Mouse (Mus musculus) heart, embryonic 15.5 days (tissue): Measurements from ENCODE around the gene Igfbp5. TPM values are rescaled to one million over a fixed set of nuclear protein-coding genes. Genes with fewer than 3 reads are reported as not detected.

Source experiments
- ATAC-seq: fragments of 200-750 bp; cut with Nextera tagmentation; replicated peaks from 2 replicates; pipeline ENCODE4 v1.8.0; 2017; ENCODE audit warnings: low read depth, moderate TSS enrichment; ENCODE audit not compliant: insufficient number of reproducible peaks, insufficient read depth, low FRiP score
- H3K27ac ChIP-seq: fragments of 300-500 bp; sonication (generic); 2 replicates; pipeline ENCODE4 v1.5.1; 2015; ENCODE audit warnings: mild to moderate bottlenecking, inconsistent platforms
- H3K27me3 ChIP-seq: fragments of 300-500 bp; sonication (generic); 2 replicates; pipeline ENCODE4 v1.6.1; 2015; ENCODE audit warnings: inconsistent platforms
- H3K36me3 ChIP-seq: fragments of 300-500 bp; sonication (generic); 2 replicates; pipeline ENCODE4 v1.6.1; 2015; ENCODE audit warnings: mild to moderate bottlenecking, inconsistent platforms
- H3K4me1 ChIP-seq: fragments of 300-500 bp; sonication (generic); replicated peaks from 2 replicates; pipeline ENCODE4 v1.6.1; 2015; ENCODE audit warnings: inconsistent platforms
- H3K4me2 ChIP-seq: fragments of 300-500 bp; sonication (generic); 2 replicates; pipeline ENCODE4 v1.6.1; 2015; ENCODE audit warnings: inconsistent platforms, mild to moderate bottlenecking, moderate library complexity
- H3K4me3 ChIP-seq: fragments of 300-500 bp; sonication (generic); 2 replicates; pipeline ENCODE4 v1.5.1; 2015; ENCODE audit warnings: mild to moderate bottlenecking, inconsistent platforms
- H3K9ac ChIP-seq: fragments of 300-500 bp; sonication (generic); 2 replicates; pipeline ENCODE4 v1.6.1; 2015; ENCODE audit warnings: mild to moderate bottlenecking, inconsistent platforms
- H3K9me3 ChIP-seq: fragments of 300-500 bp; sonication (generic); replicated peaks from 2 replicates; pipeline ENCODE4 v1.6.1; 2016; ENCODE audit warnings: inconsistent platforms
- WGBS: fragments of 180-500 bp; shearing (Covaris S2); methylation state at CpG from one replicate; pipeline ENCODE4 v1.1.7; 2015; ENCODE audit warnings: mixed read lengths; 5-methylcytosine and 5-hydroxymethylcytosine counted together
- polyA plus RNA-seq: library from polyadenylated mRNA; unstranded; fragments of >200 nt; fragmentation: Nextera tagmentation; extraction: Ambion mirVana; gene quantifications from 2 replicates; pipeline ENCODE4 v1.2.1, GENCODE M21; 2015

Igfbp5 gene
- polyA plus RNA-seq, 1 experiment from 2014 or later: 79.0 TPM

GRCm38 (mm10) chr1:72876111-72876510, 1.4 kb upstream of the Igfbp5 start:
- Histone ChIP-seq H3K4me3 (no peak overlapping the region), H3K36me3 (no peaks in the 10 kb centered on the region), H3K4me2 (peak overlapping the region; percentile 95; the same call in 1 of the 2 replicates), H3K27ac (no peak overlapping the region), H3K27me3 (0 out of 2 replicates have a peak, but pooled peaks cover 5% of the 10 kb centered on the region), H3K9me3 (no peaks in the 10 kb centered on the region), H3K9ac (no peak overlapping the region), H3K4me1 (peaks cover 53% of the 10 kb centered on the region)
- WGBS: 49% methylated on average over 3 of the region's 3 CpGs
- ATAC-seq: no peak

GRCm38 (mm10) chr1:72875708-72876107, 1.0 kb upstream of the Igfbp5 start:
- H3K9ac ChIP-seq: no peak overlapping the region
- no peak overlapping the region for H3K4me3 ChIP-seq
- H3K4me1 ChIP-seq: peaks cover 57% of the 10 kb centered on the region
- WGBS: 23% methylated on average over 3 of the region's 3 CpGs
- no peaks in the 10 kb centered on the region for H3K9me3 ChIP-seq
- H3K27me3 ChIP-seq: 0 out of 2 replicates have a peak, but pooled peaks cover 5% of the 10 kb centered on the region
- H3K4me2 ChIP-seq: peak overlapping the region; percentile 95
- H3K27ac ChIP-seq: no peak overlapping the region
- no peaks in the 10 kb centered on the region for H3K36me3 ChIP-seq
- ATAC-seq: no peak

- H3K9ac ChIP-seq: peak overlapping the region; percentile 74
- H3K27me3 ChIP-seq: 0 out of 2 replicates have a peak, but pooled peaks cover 2% of the 10 kb centered on the region
- no peaks in the 10 kb centered on the region for H3K36me3 ChIP-seq
- no peaks in the 10 kb centered on the region for H3K9me3 ChIP-seq
- no peak for ATAC-seq
- H3K27ac ChIP-seq: peak overlapping the region; percentile 88
- peak overlapping the region; percentile 75 for H3K4me3 ChIP-seq
- H3K4me1 ChIP-seq: peaks cover 71% of the 10 kb centered on the region
- under 1% methylated on average over 43 of the region's 43 CpGs for whole genome bisulfite sequencing
- peak overlapping the region; percentile 95 for H3K4me2 ChIP-seq
Measured at GRCm38 (mm10) chr1:72873511-72874286, 985 bp downstream of the Igfbp5 start.

GRCm38 (mm10) chr1:72873078-72873477, 1.6 kb downstream of the Igfbp5 start:
- Histone ChIP-seq H3K27ac (peak overlapping the region; percentile 88), H3K9ac (peak overlapping the region; percentile 74), H3K4me3 (peak overlapping the region; percentile 75), H3K4me1 (peaks cover 73% of the 10 kb centered on the region), H3K4me2 (peak overlapping the region; percentile 95), H3K9me3 (no peaks in the 10 kb centered on the region), H3K27me3 (0 out of 2 replicates have a peak, but pooled peaks cover 2% of the 10 kb centered on the region), H3K36me3 (no peaks in the 10 kb centered on the region)
- under 1% methylated on average over 16 of the region's 16 CpGs for WGBS
- ATAC-seq: no peak

- Histone ChIP-seq H3K36me3 (no peaks in the 10 kb centered on the region), H3K27ac (peak overlapping the region; percentile 88), H3K4me1 (peaks cover 73% of the 10 kb centered on the region), H3K4me3 (peak overlapping the region; percentile 75), H3K4me2 (peak overlapping the region; percentile 95), H3K27me3 (0 out of 2 replicates have a peak, but pooled peaks cover 2% of the 10 kb centered on the region), H3K9me3 (no peaks in the 10 kb centered on the region), H3K9ac (no peak overlapping the region)
- ATAC-seq: peak; percentile 44
- under 1% methylated on average over 8 of the region's 8 CpGs for WGBS
Measured at GRCm38 (mm10) chr1:72872521-72872920, 2.2 kb downstream of the Igfbp5 start.

GRCm38 (mm10) chr1:72871697-72872411, 2.8 kb downstream of the Igfbp5 start:
- H3K27me3 ChIP-seq: 0 out of 2 replicates have a peak, but pooled peaks cover 2% of the 10 kb centered on the region
- no peaks in the 10 kb centered on the region for H3K9me3 ChIP-seq
- H3K27ac ChIP-seq: peak overlapping the region; percentile 68
- H3K36me3 ChIP-seq: no peaks in the 10 kb centered on the region
- peak overlapping the region; percentile 56 for H3K9ac ChIP-seq
- H3K4me1 ChIP-seq: peaks cover 78% of the 10 kb centered on the region
- H3K4me3 ChIP-seq: peak overlapping the region; percentile 75
- WGBS: 1% methylated on average over 34 of the region's 34 CpGs
- no peak for ATAC-seq
- peak overlapping the region; percentile 95 for H3K4me2 ChIP-seq

GRCm38 (mm10) chr1:72871337-72871696, 3.4 kb downstream of the Igfbp5 start:
- Histone ChIP-seq H3K4me3 (peak overlapping the region; percentile 75), H3K9me3 (no peaks in the 10 kb centered on the region), H3K4me2 (peak overlapping the region; percentile 95), H3K4me1 (peaks cover 83% of the 10 kb centered on the region), H3K36me3 (no peaks in the 10 kb centered on the region), H3K27me3 (0 out of 2 replicates have a peak, but pooled peaks cover 2% of the 10 kb centered on the region), H3K9ac (peak overlapping the region; percentile 56), H3K27ac (peak overlapping the region; percentile 68)
- WGBS: 0% methylated on average over 6 of the region's 6 CpGs
- no peak for ATAC-seq

GRCm38 (mm10) chr1:72870615-72871336, 3.9 kb downstream of the Igfbp5 start:
- Histone ChIP-seq H3K9me3 (no peaks in the 10 kb centered on the region), H3K4me1 (peaks cover 77% of the 10 kb centered on the region), H3K4me2 (peak overlapping the region; percentile 95), H3K4me3 (peak overlapping the region; percentile 75), H3K27ac (peak overlapping the region; percentile 68), H3K9ac (peak overlapping the region; percentile 38), H3K27me3 (no peaks in the 10 kb centered on the region), H3K36me3 (no peaks in the 10 kb centered on the region)
- 1% methylated on average over 20 of the region's 20 CpGs for WGBS
- peak; percentile 58 for ATAC-seq

- Histone ChIP-seq H3K4me1 (peaks cover 69% of the 10 kb centered on the region), H3K9me3 (no peaks in the 10 kb centered on the region), H3K9ac (peak overlapping the region; percentile 38), H3K4me3 (peak overlapping the region; percentile 75), H3K4me2 (peak overlapping the region; percentile 95), H3K27ac (peak overlapping the region; percentile 66), H3K27me3 (no peaks in the 10 kb centered on the region), H3K36me3 (no peaks in the 10 kb centered on the region)
- 8% methylated on average over 22 of the region's 22 CpGs for WGBS
- ATAC-seq: peak; percentile 23; the same call in 1 of the 2 replicates
Measured at GRCm38 (mm10) chr1:72869681-72870614, 4.7 kb downstream of the Igfbp5 start.

- no peaks in the 10 kb centered on the region for H3K36me3 ChIP-seq
- peak overlapping the region; percentile 95 for H3K4me2 ChIP-seq
- peaks cover 63% of the 10 kb centered on the region for H3K4me1 ChIP-seq
- ATAC-seq: no peak
- no peak overlapping the region for H3K9ac ChIP-seq
- no peak overlapping the region for H3K27ac ChIP-seq
- H3K27me3 ChIP-seq: no peaks in the 10 kb centered on the region
- no peak overlapping the region for H3K4me3 ChIP-seq
- H3K9me3 ChIP-seq: no peaks in the 10 kb centered on the region
Measured at GRCm38 (mm10) chr1:72869275-72869674, 5.4 kb downstream of the Igfbp5 start.
